Mouse (Mus musculus): ENCODE measurements around the gene Pnpo.

The Pnpo gene

GRCm38 (mm10) chr11:96906431-96907161 lies 37.2 kb downstream of the Pnpo start:
- no peak for DNase-seq (ENCODE audit: low read depth, low spot score)

- DNase-seq (ENCODE audit: low read depth, low spot score), result no peak
Measured at GRCm38 (mm10) chr11:96902639-96903635, 40.8 kb downstream of the Pnpo start.

- no peak for DNase-seq (ENCODE audit: low read depth, low spot score)
Measured at GRCm38 (mm10) chr11:96901332-96901731, 42.5 kb downstream of the Pnpo start.

- no peak for DNase-seq (ENCODE audit: low read depth, low spot score)
Measured at GRCm38 (mm10) chr11:96899449-96900306, 44.1 kb downstream of the Pnpo start.

- no peak for DNase-seq (ENCODE audit: low read depth, low spot score)
Measured at GRCm38 (mm10) chr11:96895886-96896285, 47.9 kb downstream of the Pnpo start.

DNA sequence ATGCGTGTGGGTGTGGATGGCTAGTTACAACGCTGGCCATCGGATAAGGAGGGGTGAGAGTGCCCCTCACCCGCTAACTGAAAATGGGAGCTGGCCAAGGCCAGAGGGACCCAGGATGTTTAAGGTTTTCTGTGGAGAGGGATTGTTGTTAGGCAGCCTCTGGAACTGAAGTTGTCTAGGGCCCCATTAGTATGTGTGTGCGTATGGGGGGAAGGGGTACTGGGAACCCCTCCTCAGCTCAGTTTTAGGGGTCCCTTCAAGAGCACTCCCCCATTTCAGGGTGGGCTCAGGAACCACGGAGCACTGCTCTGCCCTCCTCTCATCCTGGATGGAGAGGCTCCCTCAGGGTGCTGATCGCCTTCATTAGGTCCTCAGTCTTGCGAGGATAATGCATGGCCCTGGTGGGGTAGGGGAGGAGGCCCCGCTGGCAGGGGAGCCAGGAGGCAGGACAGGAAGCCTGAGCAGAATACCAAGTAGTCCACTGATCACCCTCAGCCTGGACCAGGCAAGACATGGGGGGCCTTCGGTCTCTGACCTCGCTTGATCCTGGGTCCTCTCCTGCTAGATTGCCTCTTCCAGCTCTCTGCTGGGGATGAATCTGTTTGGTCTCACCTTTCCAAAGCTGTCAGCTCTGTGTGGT lies 50.5 kb downstream of the Pnpo start:
- DNase-seq (ENCODE audit: low read depth, low spot score), result no peak

GRCm38 (mm10) chr11:96891784-96892527 lies 51.8 kb downstream of the Pnpo start:
- DNase-seq (ENCODE audit: low read depth, low spot score), result no peak
